Mouse (Mus musculus) liver, postnatal 0 days (tissue): ENCODE data around the gene Glrb.

ENCODE experiments used
- CTCF ChIP-seq: sonication (generic); IDR thresholded peaks from 2 replicates; pipeline ENCODE4 v1.5.1; 2016; ENCODE audit warnings: antibody characterized with exemption, low read depth
- EP300 ChIP-seq: IDR thresholded peaks from 2 replicates; pipeline ENCODE4 v1.6.1; 2016; ENCODE audit warnings: antibody characterized with exemption, low read depth, mild to moderate bottlenecking

DNA sequence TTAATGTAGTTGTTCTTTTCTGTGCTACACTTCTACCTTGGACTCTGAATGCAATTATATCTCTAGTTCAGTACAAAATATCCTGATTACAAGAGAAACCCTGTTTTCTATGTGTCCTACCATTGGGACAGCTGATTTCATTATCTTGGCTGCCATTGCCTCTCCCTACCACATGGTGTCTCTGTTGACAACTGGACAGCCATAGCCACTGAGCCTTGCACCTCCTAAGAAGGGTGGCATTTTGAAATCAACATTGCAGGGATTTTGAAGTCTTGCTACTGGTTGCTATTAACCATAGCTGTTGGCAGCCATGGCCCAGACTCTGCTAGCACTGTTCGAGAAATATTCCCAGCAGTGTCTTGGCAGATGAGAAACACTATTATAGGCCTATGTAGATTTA, 45.1 kb upstream of the Glrb start:
- TF ChIP-seq CTCF, result peak; percentile 79
- no peak for TF ChIP-seq EP300
